Mouse (Mus musculus) limb, embryonic 12.5 days (tissue): ENCODE data around the gene Dnajc30. TPM values are rescaled to one million over a fixed set of nuclear protein-coding genes. Genes with fewer than 3 reads are reported as not detected.

ENCODE experiments used
- ATAC-seq: fragments of 200-750 bp; cut with Nextera tagmentation; 2 replicates; pipeline ENCODE4 v1.8.0; 2017; ENCODE audit warnings: low read depth, moderate TSS enrichment; ENCODE audit not compliant: insufficient number of reproducible peaks, insufficient read depth, low FRiP score, low TSS enrichment
- H3K27ac ChIP-seq: fragments of 300-500 bp; sonication (generic); 2 replicates; pipeline ENCODE4 v1.5.1; 2016; ENCODE audit warnings: mild to moderate bottlenecking, moderate library complexity
- H3K27me3 ChIP-seq: fragments of 300-500 bp; sonication (generic); 2 replicates; pipeline ENCODE4 v1.6.1; 2016; ENCODE audit warnings: mild to moderate bottlenecking, moderate library complexity
- H3K36me3 ChIP-seq: fragments of 300-500 bp; sonication (generic); 2 replicates; pipeline ENCODE4 v1.6.1; 2016; ENCODE audit warnings: mild to moderate bottlenecking, moderate library complexity
- H3K4me1 ChIP-seq: fragments of 300-500 bp; sonication (generic); replicated peaks from 2 replicates; pipeline ENCODE4 v1.6.1; 2016
- H3K4me2 ChIP-seq: fragments of 300-500 bp; sonication (generic); 2 replicates; pipeline ENCODE4 v1.6.1; 2016; ENCODE audit warnings: mild to moderate bottlenecking, moderate library complexity
- H3K4me3 ChIP-seq: fragments of 300-500 bp; sonication (generic); replicated peaks from 2 replicates; pipeline ENCODE4 v1.5.1; 2016; ENCODE audit warnings: mild to moderate bottlenecking
- H3K9ac ChIP-seq: fragments of 300-500 bp; sonication (generic); replicated peaks from 2 replicates; pipeline ENCODE4 v1.6.1; 2016; ENCODE audit warnings: mild to moderate bottlenecking, moderate library complexity
- H3K9me3 ChIP-seq: fragments of 300-500 bp; sonication (generic); 2 replicates; pipeline ENCODE4 v1.6.1; 2016; ENCODE audit warnings: mild to moderate bottlenecking, moderate library complexity
- WGBS: fragments of 180-500 bp; shearing (Covaris S2); methylation state at CpG from one replicate; pipeline ENCODE4 v1.1.7; 2016; 5-methylcytosine and 5-hydroxymethylcytosine counted together
- polyA plus RNA-seq: library from polyadenylated mRNA; unstranded; fragments of >200 nt; fragmentation: Nextera tagmentation; extraction: Ambion mirVana; gene quantifications from 2 replicates; pipeline ENCODE4 v1.2.1, GENCODE M21; 2016

The Dnajc30 gene
- polyA plus RNA-seq, 1 experiment from 2014 or later = 31.3 TPM

GRCm38 (mm10) chr5:135109976-135110375 lies 46.0 kb downstream of the Dnajc30 start:
- H3K27ac ChIP-seq = no peak overlapping the region
- WGBS = 75% methylated on average over 6 of the region's 6 CpGs
- H3K4me2 ChIP-seq = no peak overlapping the region
- H3K36me3 ChIP-seq = no peaks in the 10 kb centered on the region
- no peak overlapping the region for H3K9ac ChIP-seq
- peaks cover 49% of the 10 kb centered on the region for H3K27me3 ChIP-seq
- no peaks in the 10 kb centered on the region for H3K9me3 ChIP-seq
- H3K4me1 ChIP-seq = peaks cover 8% of the 10 kb centered on the region
- no peak for ATAC-seq
- no peak overlapping the region for H3K4me3 ChIP-seq

- Histone ChIP-seq H3K4me2 (no peak overlapping the region), H3K9me3 (no peaks in the 10 kb centered on the region), H3K36me3 (no peaks in the 10 kb centered on the region), H3K4me3 (no peak overlapping the region), H3K4me1 (no peaks in the 10 kb centered on the region), H3K27me3 (peaks cover 16% of the 10 kb centered on the region), H3K9ac (no peak overlapping the region), H3K27ac (no peak overlapping the region)
- no peak for ATAC-seq
- 88% methylated on average over 12 of the region's 12 CpGs for WGBS
Observed at GRCm38 (mm10) chr5:135113782-135114181, 49.8 kb downstream of the Dnajc30 start.

- Histone ChIP-seq H3K9ac (no peak overlapping the region), H3K36me3 (no peaks in the 10 kb centered on the region), H3K4me1 (no peaks in the 10 kb centered on the region), H3K4me3 (no peak overlapping the region), H3K9me3 (no peaks in the 10 kb centered on the region), H3K27me3 (peaks cover 11% of the 10 kb centered on the region), H3K4me2 (no peak overlapping the region), H3K27ac (no peak overlapping the region)
- WGBS = 85% methylated on average over 8 of the region's 8 CpGs
- no peak for ATAC-seq
Observed at GRCm38 (mm10) chr5:135115241-135115640, 51.2 kb downstream of the Dnajc30 start.

Other genes with a start within 250 kb of the Dnajc30 start
- not detected in 2 replicates for gene Tmem270, start 157.5 kb upstream of the Dnajc30 start, polyA plus RNA-seq
- gene Cldn13, start 148.7 kb upstream of the Dnajc30 start, polyA plus RNA-seq = 2.1 and 2.5 TPM in 2 replicates
- gene Mettl27, start 131.8 kb upstream of the Dnajc30 start, polyA plus RNA-seq = 17.8 and 19.7 TPM in 2 replicates
- 7.7 and 10.1 TPM in 2 replicates for gene Cldn4, start 117.3 kb upstream of the Dnajc30 start, polyA plus RNA-seq
- gene Cldn3, start 78.0 kb upstream of the Dnajc30 start, polyA plus RNA-seq = 4.7 and 5.8 TPM in 2 replicates
- 32.6 and 36.7 TPM in 2 replicates for gene Abhd11, start 55.0 kb upstream of the Dnajc30 start, polyA plus RNA-seq
- 9.7 and 10.8 TPM in 2 replicates for gene Stx1a, start 40.7 kb upstream of the Dnajc30 start, polyA plus RNA-seq
- 150 and 151 TPM in 2 replicates for gene Bud23, start 757 bp downstream of the Dnajc30 start, polyA plus RNA-seq
- 22.8 and 25.2 TPM in 2 replicates for gene Vps37d, start 14.1 kb downstream of the Dnajc30 start, polyA plus RNA-seq
- gene Mlxipl, start 25.7 kb downstream of the Dnajc30 start, polyA plus RNA-seq = 2.5 and 2.6 TPM in 2 replicates
- 30.1 and 30.2 TPM in 2 replicates for gene Tbl2, start 85.5 kb downstream of the Dnajc30 start, polyA plus RNA-seq
- gene Bcl7b, start 104.1 kb downstream of the Dnajc30 start, polyA plus RNA-seq = 43.2 and 45.0 TPM in 2 replicates
- gene Baz1b, start 123.1 kb downstream of the Dnajc30 start, polyA plus RNA-seq = 72.8 and 73.6 TPM in 2 replicates
- gene Fzd9, start 187.0 kb downstream of the Dnajc30 start, polyA plus RNA-seq = 9.2 and 10.3 TPM in 2 replicates